Mouse (Mus musculus): ENCODE measurements at regions not wholly inside any gene's neighbourhood (a gene's known extent, or its start where the extent isn't known, plus 50 kb on each side); places are given as distances from the start of the nearest gene placed in this dataset.
A peak's percentile ranks its signal among the peaks of the same experiment; 100 is the strongest.

GRCm38 (mm10) chr10:96828581-96829246 lies 211.9 kb downstream of the Btg1 start:
- no peak overlapping the region for H3K4me2 ChIP-seq (ENCODE audit: low read length)
- H3K9ac ChIP-seq (replicated peaks; ENCODE audit: low read depth, low read length), result no peak overlapping the region
- 70% methylated on average over 7 of the region's 7 CpGs for WGBS
- H3K27me3 ChIP-seq (replicated peaks; ENCODE audit: control insufficient read depth, insufficient read depth, low read length), result no peaks in the 10 kb centered on the region
- no peaks in the 10 kb centered on the region for H3K9me3 ChIP-seq (ENCODE audit: control insufficient read depth, low read length)
- H3K36me3 ChIP-seq (ENCODE audit: control insufficient read depth, insufficient read depth), result no peaks in the 10 kb centered on the region
- no peak overlapping the region for H3K27ac ChIP-seq (ENCODE audit: low read length)
- ATAC-seq, result peak; percentile 58; the same call in 1 of the 2 replicates
- H3K4me3 ChIP-seq (replicated peaks; ENCODE audit: low read length), result no peak overlapping the region
- H3K4me1 ChIP-seq (replicated peaks; ENCODE audit: control insufficient read depth, insufficient read depth, low read length), result peaks cover 4% of the 10 kb centered on the region; the same call in 1 of the 2 replicates

DNA sequence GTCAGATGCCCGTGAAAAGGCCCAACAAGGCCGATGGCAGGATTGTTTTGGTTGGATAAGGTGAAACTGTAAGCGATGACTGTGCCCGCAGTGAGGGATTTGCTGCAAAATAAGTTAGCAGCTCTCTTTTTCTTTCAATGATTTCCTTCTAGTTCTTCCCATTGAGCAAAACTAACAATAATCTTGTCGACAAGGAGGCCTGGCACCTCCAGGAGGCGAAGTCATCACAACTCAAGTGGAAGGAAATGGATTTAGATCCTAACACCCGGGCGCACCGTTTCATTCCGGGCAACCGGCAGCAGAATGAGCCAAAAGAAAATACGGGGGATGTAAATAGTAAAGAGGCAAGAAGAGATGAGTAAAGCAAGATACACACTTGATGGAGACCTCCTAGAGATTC lies 214.3 kb downstream of the Btg1 start:
- no peak for ATAC-seq
- no peak overlapping the region for H3K9ac ChIP-seq (replicated peaks; ENCODE audit: low read depth, low read length)
- no peaks in the 10 kb centered on the region for H3K9me3 ChIP-seq (ENCODE audit: control insufficient read depth, low read length)
- 56% methylated on average over 12 of the region's 12 CpGs for WGBS
- H3K4me3 ChIP-seq (replicated peaks; ENCODE audit: low read length), result no peak overlapping the region
- H3K27ac ChIP-seq (ENCODE audit: low read length), result no peak overlapping the region
- no peak overlapping the region for H3K4me2 ChIP-seq (ENCODE audit: low read length)
- peaks cover 3% of the 10 kb centered on the region; the same call in 1 of the 2 replicates for H3K4me1 ChIP-seq (replicated peaks; ENCODE audit: control insufficient read depth, insufficient read depth, low read length)
- H3K27me3 ChIP-seq (replicated peaks; ENCODE audit: control insufficient read depth, insufficient read depth, low read length), result no peaks in the 10 kb centered on the region
- H3K36me3 ChIP-seq (ENCODE audit: control insufficient read depth, insufficient read depth), result no peaks in the 10 kb centered on the region

DNA sequence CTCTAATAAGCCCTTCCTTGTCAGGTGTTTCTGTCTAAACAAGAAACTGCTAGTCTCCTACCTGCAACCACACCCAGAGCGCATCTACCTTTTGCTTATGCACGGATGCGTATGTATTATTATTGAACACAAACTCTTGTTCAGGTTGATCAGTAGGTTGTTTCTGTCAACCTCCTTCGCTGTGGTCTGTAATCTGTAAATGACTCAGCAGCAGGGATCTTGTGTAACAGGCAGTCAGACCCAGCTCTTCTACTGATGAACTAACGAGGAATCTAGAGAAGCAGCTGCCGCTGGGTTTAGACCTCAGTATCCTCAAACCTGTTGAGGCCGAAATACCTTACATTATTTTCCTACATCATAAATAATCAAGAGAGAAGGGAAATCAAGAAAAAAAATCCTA lies 220.4 kb downstream of the Btg1 start:
- no peak for ATAC-seq
- H3K9me3 ChIP-seq (ENCODE audit: control insufficient read depth, low read length), result no peaks in the 10 kb centered on the region
- H3K9ac ChIP-seq (replicated peaks; ENCODE audit: low read depth, low read length), result no peak overlapping the region
- H3K4me2 ChIP-seq (ENCODE audit: low read length), result no peak overlapping the region
- no peaks in the 10 kb centered on the region for H3K36me3 ChIP-seq (ENCODE audit: control insufficient read depth, insufficient read depth)
- no peaks in the 10 kb centered on the region for H3K27me3 ChIP-seq (replicated peaks; ENCODE audit: control insufficient read depth, insufficient read depth, low read length)
- H3K4me3 ChIP-seq (replicated peaks; ENCODE audit: low read length), result no peak overlapping the region
- H3K27ac ChIP-seq (ENCODE audit: low read length), result no peak overlapping the region
- 82% methylated on average over 7 of the region's 7 CpGs for WGBS
- H3K4me1 ChIP-seq (replicated peaks; ENCODE audit: control insufficient read depth, insufficient read depth, low read length), result no peaks in the 10 kb centered on the region

- Histone ChIP-seq H3K4me3 (replicated peaks; ENCODE audit: low read length) (no peak overlapping the region), H3K4me2 (ENCODE audit: low read length) (no peak overlapping the region), H3K9ac (replicated peaks; ENCODE audit: low read depth, low read length) (no peak overlapping the region), H3K9me3 (ENCODE audit: control insufficient read depth, low read length) (no peaks in the 10 kb centered on the region), H3K36me3 (ENCODE audit: control insufficient read depth, insufficient read depth) (no peaks in the 10 kb centered on the region), H3K4me1 (replicated peaks; ENCODE audit: control insufficient read depth, insufficient read depth, low read length) (no peaks in the 10 kb centered on the region), H3K27me3 (replicated peaks; ENCODE audit: control insufficient read depth, insufficient read depth, low read length) (no peaks in the 10 kb centered on the region), H3K27ac (ENCODE audit: low read length) (no peak overlapping the region)
- WGBS, result 86% methylated on average over 2 of the region's 2 CpGs
- no peak for ATAC-seq
Measured at GRCm38 (mm10) chr10:96841128-96841527, 224.3 kb downstream of the Btg1 start.

- H3K9ac ChIP-seq (replicated peaks; ENCODE audit: low read depth, low read length), result no peak overlapping the region
- no peaks in the 10 kb centered on the region for H3K4me1 ChIP-seq (replicated peaks; ENCODE audit: control insufficient read depth, insufficient read depth, low read length)
- no peaks in the 10 kb centered on the region for H3K27me3 ChIP-seq (replicated peaks; ENCODE audit: control insufficient read depth, insufficient read depth, low read length)
- H3K36me3 ChIP-seq (ENCODE audit: control insufficient read depth, insufficient read depth), result no peaks in the 10 kb centered on the region
- H3K4me3 ChIP-seq (replicated peaks; ENCODE audit: low read length), result no peak overlapping the region
- 94% methylated on average over 2 of the region's 2 CpGs for WGBS
- H3K4me2 ChIP-seq (ENCODE audit: low read length), result no peak overlapping the region
- no peak for ATAC-seq
- no peak overlapping the region for H3K27ac ChIP-seq (ENCODE audit: low read length)
- H3K9me3 ChIP-seq (ENCODE audit: control insufficient read depth, low read length), result no peaks in the 10 kb centered on the region
Measured at GRCm38 (mm10) chr10:96841956-96842355, 225.2 kb downstream of the Btg1 start.

DNA sequence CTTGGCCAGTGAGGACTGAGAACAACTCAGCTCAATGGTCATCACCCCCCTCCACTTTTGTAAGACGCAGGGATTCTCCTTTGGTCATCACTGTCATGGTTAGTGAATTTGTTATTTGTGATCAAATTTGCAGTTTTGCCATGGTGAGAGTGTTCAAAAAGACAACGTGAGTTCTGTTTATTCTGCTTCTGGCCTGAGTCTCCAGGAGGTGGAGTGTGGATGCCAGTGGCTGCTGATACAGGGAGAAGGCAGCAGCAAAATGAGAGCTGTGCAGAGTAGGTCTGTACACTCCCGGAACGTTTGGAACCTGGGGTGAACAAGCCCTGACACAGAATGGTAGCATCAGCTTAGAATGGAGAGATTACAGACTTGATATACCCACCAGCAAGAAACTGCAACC lies 229.1 kb downstream of the Btg1 start:
- WGBS, result 76% methylated on average over 4 of the region's 4 CpGs

GRCm38 (mm10) chr10:96847028-96847427 lies 230.2 kb downstream of the Btg1 start:
- no peaks in the 10 kb centered on the region for H3K27me3 ChIP-seq (replicated peaks; ENCODE audit: control insufficient read depth, insufficient read depth, low read length)
- H3K4me1 ChIP-seq (replicated peaks; ENCODE audit: control insufficient read depth, insufficient read depth, low read length), result peaks cover 6% of the 10 kb centered on the region
- no peak overlapping the region for H3K4me3 ChIP-seq (replicated peaks; ENCODE audit: low read length)
- H3K9me3 ChIP-seq (ENCODE audit: control insufficient read depth, low read length), result no peaks in the 10 kb centered on the region
- peak overlapping the region; percentile 2; the same call in 1 of the 2 replicates for H3K4me2 ChIP-seq (ENCODE audit: low read length)
- H3K36me3 ChIP-seq (ENCODE audit: control insufficient read depth, insufficient read depth), result no peaks in the 10 kb centered on the region
- 21% methylated on average over 6 of the region's 6 CpGs for WGBS
- peak overlapping the region; percentile 67 for H3K27ac ChIP-seq (ENCODE audit: low read length)
- peak; percentile 79 for ATAC-seq
- H3K9ac ChIP-seq (replicated peaks; ENCODE audit: low read depth, low read length), result no peak overlapping the region

More for the DNA sequence above, 229.1 kb downstream of the Btg1 start:
- Histone ChIP-seq H3K9ac (replicated peaks; ENCODE audit: low read depth, low read length) (no peak overlapping the region), H3K36me3 (ENCODE audit: control insufficient read depth, insufficient read depth) (no peaks in the 10 kb centered on the region), H3K4me3 (replicated peaks; ENCODE audit: low read length) (no peak overlapping the region), H3K9me3 (ENCODE audit: control insufficient read depth, low read length) (no peaks in the 10 kb centered on the region), H3K4me1 (replicated peaks; ENCODE audit: control insufficient read depth, insufficient read depth, low read length) (peaks cover 6% of the 10 kb centered on the region), H3K27ac (ENCODE audit: low read length) (no peak overlapping the region), H3K27me3 (replicated peaks; ENCODE audit: control insufficient read depth, insufficient read depth, low read length) (no peaks in the 10 kb centered on the region), H3K4me2 (ENCODE audit: low read length) (no peak overlapping the region)
- no peak for ATAC-seq

GRCm38 (mm10) chr10:96847433-96848165 lies 230.8 kb downstream of the Btg1 start:
- Histone ChIP-seq H3K27me3 (replicated peaks; ENCODE audit: control insufficient read depth, insufficient read depth, low read length) (no peaks in the 10 kb centered on the region), H3K4me1 (replicated peaks; ENCODE audit: control insufficient read depth, insufficient read depth, low read length) (peaks cover 6% of the 10 kb centered on the region), H3K9me3 (ENCODE audit: control insufficient read depth, low read length) (no peaks in the 10 kb centered on the region), H3K9ac (replicated peaks; ENCODE audit: low read depth, low read length) (no peak overlapping the region), H3K36me3 (ENCODE audit: control insufficient read depth, insufficient read depth) (no peaks in the 10 kb centered on the region), H3K4me3 (replicated peaks; ENCODE audit: low read length) (no peak overlapping the region), H3K4me2 (ENCODE audit: low read length) (peak overlapping the region; percentile 2; the same call in 1 of the 2 replicates), H3K27ac (ENCODE audit: low read length) (peak overlapping the region; percentile 67)
- WGBS, result 75% methylated on average over 5 of the region's 5 CpGs
- no peak for ATAC-seq

DNA sequence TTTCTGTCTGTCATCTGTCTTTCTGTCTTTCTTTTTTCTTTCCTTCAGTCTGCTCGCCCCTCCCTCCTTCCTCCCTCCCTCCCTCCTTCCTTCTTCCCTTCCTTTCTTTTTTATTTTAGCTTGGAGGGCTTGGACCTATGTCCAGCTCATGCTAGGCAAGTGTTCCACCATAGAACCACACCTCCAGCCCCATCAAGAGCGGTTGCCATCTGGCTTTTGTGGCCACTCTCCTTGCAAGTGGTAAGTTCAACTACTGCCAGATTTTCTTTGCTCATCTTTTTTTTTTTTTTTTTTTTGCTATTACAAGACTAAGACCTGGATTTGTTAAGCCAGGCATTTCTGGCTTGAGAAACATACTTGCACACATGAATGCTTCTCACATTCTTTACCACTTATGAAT lies 231.7 kb downstream of the Btg1 start:
- 84% methylated on average over 2 of the region's 2 CpGs for WGBS
- no peak overlapping the region for H3K27ac ChIP-seq (ENCODE audit: low read length)
- ATAC-seq, result no peak

More for the DNA sequence above, 231.7 kb downstream of the Btg1 start:
- Histone ChIP-seq H3K36me3 (ENCODE audit: control insufficient read depth, insufficient read depth) (no peaks in the 10 kb centered on the region), H3K9ac (replicated peaks; ENCODE audit: low read depth, low read length) (no peak overlapping the region), H3K4me3 (replicated peaks; ENCODE audit: low read length) (no peak overlapping the region), H3K27me3 (replicated peaks; ENCODE audit: control insufficient read depth, insufficient read depth, low read length) (no peaks in the 10 kb centered on the region), H3K9me3 (ENCODE audit: control insufficient read depth, low read length) (no peaks in the 10 kb centered on the region), H3K4me2 (ENCODE audit: low read length) (no peak overlapping the region), H3K4me1 (replicated peaks; ENCODE audit: control insufficient read depth, insufficient read depth, low read length) (peaks cover 6% of the 10 kb centered on the region)
